Mouse (Mus musculus) embryonic stem cell, embryonic (primary cell): ENCODE data around the gene Trpv6.

ENCODE experiments used
- CTCF ChIA-PET, 4 experiments: fragments of 300-600 bp in 2 of 4; fragments of 350-600 bp in 2 of 4; sonication (Branson Sonifier 250); formaldehyde crosslinking; loops; one replicate each; lab custom pipeline; 2022; ENCODE audit warnings: inconsistent platforms in 2 of 4; lab: Charles Lee
- POLR2A ChIA-PET, 4 experiments: fragments of 300-600 bp in 2 of 4; fragments of 350-600 bp in 2 of 4; sonication (Branson Sonifier 250); formaldehyde crosslinking; loops; one replicate each; lab custom pipeline; 2022; ENCODE audit warnings: antibody characterized with exemption in 4 of 4, inconsistent platforms in 1 of 4; lab: Charles Lee

Gene Trpv6

DNA sequence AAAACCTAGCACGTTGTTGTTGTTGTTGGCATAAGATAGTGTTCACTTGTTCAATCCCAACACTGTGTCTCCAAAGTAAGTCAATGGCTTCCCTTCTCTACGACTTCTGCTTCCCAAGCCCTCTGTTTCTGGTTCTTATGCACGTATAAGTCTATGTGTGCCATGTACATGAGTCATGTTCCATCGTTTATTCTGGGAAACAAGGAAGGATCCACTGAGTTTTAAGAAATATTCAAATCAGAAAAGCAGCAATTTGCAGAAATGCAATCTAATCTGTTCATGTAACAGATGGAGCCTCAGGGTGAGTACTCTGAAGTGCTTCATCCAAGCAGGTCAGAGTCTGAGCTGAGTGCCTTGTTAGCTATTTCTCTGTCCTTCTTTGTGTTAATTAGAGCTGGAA lies 4.7 kb downstream of the Trpv6 start:
- POLR2A ChIA-PET: interaction anchor here in 1 of 4 experiments (1.0 kb wide), 1 partner anchor 27 kb away, joined by 3 read pairs; no protein-coding TSS in a partner anchor

GRCm38 (mm10) chr6:41630791-41631190 lies 5.4 kb downstream of the Trpv6 start:
- ChIA-PET POLR2A (no interaction called here), CTCF (no interaction called here)

More for the DNA sequence above, 4.7 kb downstream of the Trpv6 start:
- CTCF ChIA-PET: no interaction called here

DNA sequence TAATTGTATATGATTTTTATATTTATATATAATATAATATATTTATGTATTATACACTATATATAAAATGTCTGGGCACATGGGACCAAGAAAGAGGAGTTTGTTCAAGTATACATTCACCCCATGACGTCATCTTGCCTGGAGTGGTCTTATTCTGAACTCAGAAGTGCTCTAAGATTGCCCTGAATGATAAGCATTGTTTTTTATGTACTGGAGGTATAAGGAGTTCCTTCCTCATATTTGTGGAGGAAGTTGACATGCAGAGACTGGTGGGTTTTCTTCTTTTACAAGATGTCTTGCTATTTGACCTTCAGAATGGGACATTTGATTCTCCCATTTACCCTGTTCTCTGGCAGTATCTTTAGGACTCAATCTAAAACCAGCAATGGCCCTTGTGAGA lies 8.0 kb downstream of the Trpv6 start:
- CTCF ChIA-PET: no interaction called here
- POLR2A ChIA-PET: no interaction called here

- CTCF ChIA-PET: interaction anchor here in 3 of 4 experiments (1.1 to 1.7 kb wide), 5 partner anchors 17 to 40 kb away, joined by 3 to 6 read pairs (median 3); partner anchors contain the start of gene Ephb6 (in 3 of the 3)
- POLR2A ChIA-PET: interaction anchor here in 1 of 4 experiments (1.1 kb wide), 1 partner anchor 35 kb away, joined by 3 read pairs; no protein-coding TSS in a partner anchor
Observed at GRCm38 (mm10) chr6:41622661-41623060, 13.5 kb downstream of the Trpv6 start.

DNA sequence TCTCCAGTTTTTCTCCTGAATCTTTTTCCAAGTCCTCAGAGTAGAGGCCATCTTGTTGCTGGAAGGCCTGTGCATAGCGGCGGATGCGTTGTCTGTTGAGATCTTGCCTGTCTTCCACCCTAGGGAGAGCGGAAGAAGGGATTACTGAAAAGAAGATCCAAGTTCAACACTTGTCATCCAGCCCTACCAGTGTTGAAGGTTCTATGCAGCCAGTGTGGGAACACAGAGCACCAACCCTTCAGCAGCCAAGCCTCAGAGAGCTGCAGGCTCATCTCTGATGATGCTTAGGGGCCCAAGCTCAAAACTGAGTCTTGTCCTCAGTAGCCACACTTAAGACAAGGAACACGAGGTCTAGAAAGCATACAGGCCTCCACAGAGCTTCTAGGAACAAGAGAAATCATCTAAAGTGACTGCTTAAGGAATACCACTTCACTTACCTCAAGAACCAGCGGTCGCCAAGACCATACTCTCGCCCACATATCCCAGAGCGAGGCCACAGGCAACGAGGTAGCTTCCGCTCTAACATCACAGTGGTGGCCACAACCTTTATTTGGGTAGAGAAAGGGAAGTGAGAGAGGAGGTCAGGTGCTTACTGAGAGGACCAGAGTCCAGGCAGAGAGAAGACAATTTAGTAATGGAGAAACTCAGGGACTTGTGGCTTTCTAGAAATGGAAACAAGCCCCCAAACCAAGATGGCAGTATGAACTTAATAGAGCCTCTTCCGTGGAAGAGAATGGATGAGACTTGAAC lies 14.8 kb downstream of the Trpv6 start:
- ChIA-PET POLR2A (interaction anchor here in 1 of 4 experiments (1.0 kb wide), 1 partner anchor 15 kb away, joined by 3 read pairs; no protein-coding TSS in a partner anchor), CTCF (interaction anchor here (0.6 to 1.7 kb wide), 10 partner anchors 10 to 1829 kb away, joined by 3 to 8 read pairs (median 4); partner anchors contain the start of gene Ephb6 (in 3 of the 4))

DNA sequence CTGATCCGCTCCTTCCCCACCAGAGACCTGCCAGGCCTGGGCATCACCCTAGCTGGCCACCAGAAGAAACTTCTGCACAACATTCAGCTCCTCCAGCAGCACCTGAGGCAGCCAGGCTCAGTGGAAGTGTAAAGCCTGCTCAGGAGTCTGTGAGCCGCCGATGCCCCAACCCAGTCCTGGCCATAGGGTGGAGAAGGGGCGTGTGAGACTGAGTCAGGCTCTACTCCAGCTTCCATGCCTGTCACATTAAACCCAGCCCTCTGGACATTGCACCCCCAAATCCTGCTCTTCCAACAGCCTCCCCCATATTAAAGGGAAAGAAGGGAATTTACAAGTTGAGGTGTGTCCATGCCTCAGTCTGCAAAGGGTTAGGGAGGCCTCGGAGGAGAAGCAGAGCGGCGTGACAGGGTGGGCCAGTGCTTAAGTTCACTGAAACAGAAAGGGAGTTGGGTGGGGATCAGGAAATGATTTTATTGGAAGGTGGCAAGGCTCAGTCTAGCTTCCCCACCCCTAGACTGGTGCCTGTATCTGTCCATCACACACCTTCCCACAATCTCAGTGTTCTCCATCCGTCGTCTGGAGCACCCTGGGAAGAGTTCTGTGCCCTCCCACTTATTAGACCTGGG lies 15.9 kb downstream of the Trpv6 start:
- ChIA-PET CTCF (no interaction called here), POLR2A (no interaction called here)

- CTCF ChIA-PET: no interaction called here
- POLR2A ChIA-PET: no interaction called here
Observed at GRCm38 (mm10) chr6:41607637-41608036, 28.6 kb downstream of the Trpv6 start.

DNA sequence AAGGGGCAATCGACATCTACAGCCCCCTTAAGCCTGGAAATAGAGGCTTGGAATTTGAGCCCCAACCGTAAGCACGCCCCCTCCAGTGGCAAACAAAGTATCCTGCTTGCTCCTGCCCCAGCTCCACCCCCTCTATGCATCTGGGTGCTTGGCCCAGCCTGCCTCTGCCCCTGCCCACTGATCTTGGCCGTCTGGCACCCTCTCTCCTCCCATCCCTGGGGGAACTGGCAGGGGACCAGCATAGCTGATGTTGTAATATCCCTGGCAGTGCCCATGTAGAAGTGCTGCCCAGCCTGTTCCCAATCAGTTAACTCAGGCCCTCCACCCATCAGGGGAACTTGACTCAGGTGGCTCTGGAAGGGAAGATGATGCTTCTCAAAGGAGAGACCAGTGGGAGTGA lies 30.0 kb downstream of the Trpv6 start:
- POLR2A ChIA-PET: interaction anchor here in 1 of 4 experiments (1.1 kb wide), 1 partner anchor 15 kb away, joined by 3 read pairs; no protein-coding TSS in a partner anchor

DNA sequence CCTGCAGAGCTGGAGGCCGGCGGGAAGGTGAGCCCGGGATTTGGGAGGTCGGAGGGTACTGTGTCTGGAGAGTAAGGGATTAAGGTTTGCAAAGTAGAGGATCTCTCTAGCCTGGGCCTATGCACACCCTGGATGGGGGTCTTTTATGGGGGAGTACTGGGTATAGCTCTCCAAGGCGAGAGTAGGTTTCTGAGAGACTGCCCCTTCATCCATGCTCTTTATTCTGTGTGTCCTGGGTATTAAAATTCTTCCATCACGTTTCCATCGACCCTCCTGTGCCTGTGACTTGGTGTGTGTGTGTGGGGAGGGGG lies 30.5 kb downstream of the Trpv6 start:
- ChIA-PET CTCF (interaction anchor here in 3 of 4 experiments (0.5 to 1.5 kb wide), 5 partner anchors 16 to 734 kb away, joined by 3 to 4 read pairs (median 4); partner anchors contain the start of gene Casp2 (in 1 of the 3)), POLR2A (interaction anchor here in 2 of 4 experiments (0.6 to 1.2 kb wide), 4 partner anchors 12 to 411 kb away, joined by 3 to 4 read pairs (median 4); no protein-coding TSS in a partner anchor)

More for the DNA sequence above, 30.0 kb downstream of the Trpv6 start:
- CTCF ChIA-PET: interaction anchor here in 1 of 4 experiments (0.5 kb wide), 1 partner anchor 733 kb away, joined by 3 read pairs; no protein-coding TSS in a partner anchor

DNA sequence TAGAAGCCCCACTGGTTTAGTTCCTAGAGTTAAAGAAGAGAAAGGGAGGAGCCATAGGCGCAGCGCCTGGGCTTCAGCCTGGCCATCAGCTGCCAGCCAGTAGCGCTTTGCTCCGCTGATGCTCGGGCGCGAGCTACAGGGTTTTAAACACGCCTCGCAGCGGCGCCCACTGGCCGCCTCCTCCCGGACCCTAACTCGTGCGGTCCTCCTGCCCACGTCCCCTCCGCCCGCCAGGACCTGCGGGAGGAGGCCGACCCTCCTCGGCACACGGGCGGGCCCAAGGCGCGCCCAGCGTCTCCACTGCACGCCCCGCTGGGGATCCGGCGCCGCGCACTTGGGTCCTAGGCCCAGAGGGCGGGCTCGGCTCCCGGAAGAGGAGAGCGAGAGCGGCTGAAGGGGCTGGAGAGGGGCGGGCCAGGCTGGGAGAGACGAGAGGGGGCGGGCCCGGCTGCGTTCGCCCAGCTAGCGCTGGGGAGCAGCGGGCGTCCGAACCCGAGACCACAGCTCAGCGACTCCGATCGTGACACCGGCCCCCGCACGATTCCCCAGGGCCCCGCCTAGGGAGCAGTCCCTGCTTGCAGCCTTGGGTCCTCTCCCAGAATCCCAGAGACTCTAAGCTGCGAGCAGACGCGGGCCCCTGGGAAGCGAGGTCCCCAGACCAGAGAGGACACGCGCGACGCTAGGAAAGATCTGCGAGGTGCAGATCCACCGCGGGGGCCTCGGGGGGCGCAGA lies 31.0 kb downstream of the Trpv6 start, which contains the start of gene Ephb6:
Gene Ephb6 (plus strand): TSS at position 422 of the 733 bp plus-strand sequence.
- CTCF ChIA-PET: interaction anchor here (0.5 to 1.5 kb wide), 11 partner anchors 8 to 1102 kb away, joined by 3 to 16 read pairs (median 4); partner anchors contain the start of genes Casp2 (in 1 of the 4) and Prss2 (in 1 of the 4)
- POLR2A ChIA-PET: interaction anchor here in 2 of 4 experiments (0.6 to 1.2 kb wide), 8 partner anchors 13 to 468 kb away, joined by 3 to 5 read pairs (median 3); partner anchors contain the start of gene Trpv5 (in 1 of the 2)

- ChIA-PET CTCF (interaction anchor here (0.5 to 1.5 kb wide), 8 partner anchors 7 to 1256 kb away, joined by 3 to 16 read pairs (median 4); partner anchors contain the start of genes Casp2 (in 1 of the 4) and Prss2 (in 1 of the 4)), POLR2A (interaction anchor here in 2 of 4 experiments (0.7 to 1.2 kb wide), 6 partner anchors 13 to 468 kb away, joined by 3 to 5 read pairs (median 4); partner anchors contain the start of gene Trpv5 (in 1 of the 2))
Observed at GRCm38 (mm10) chr6:41604401-41605050, 31.7 kb downstream of the Trpv6 start.

DNA sequence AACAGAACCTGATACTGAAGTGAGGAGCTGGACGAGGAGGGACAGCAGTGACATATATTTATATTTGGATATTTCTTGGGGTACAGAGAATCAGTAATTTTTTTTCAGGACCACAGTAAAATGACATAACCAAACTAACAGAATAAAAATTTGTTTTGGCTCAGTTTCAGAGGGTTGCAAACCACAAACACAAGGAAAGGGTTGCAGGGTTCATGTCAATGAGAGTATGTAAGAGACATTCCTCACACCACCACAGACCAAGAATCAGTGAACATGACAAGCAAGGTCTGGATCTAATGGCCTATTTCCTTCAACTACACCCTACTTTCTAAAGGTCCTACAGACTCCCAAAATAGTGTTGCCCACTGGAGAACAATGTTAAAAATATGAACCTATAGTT lies 54.0 kb downstream of the Trpv6 start:
- ChIA-PET POLR2A (no interaction called here), CTCF (no interaction called here)

DNA sequence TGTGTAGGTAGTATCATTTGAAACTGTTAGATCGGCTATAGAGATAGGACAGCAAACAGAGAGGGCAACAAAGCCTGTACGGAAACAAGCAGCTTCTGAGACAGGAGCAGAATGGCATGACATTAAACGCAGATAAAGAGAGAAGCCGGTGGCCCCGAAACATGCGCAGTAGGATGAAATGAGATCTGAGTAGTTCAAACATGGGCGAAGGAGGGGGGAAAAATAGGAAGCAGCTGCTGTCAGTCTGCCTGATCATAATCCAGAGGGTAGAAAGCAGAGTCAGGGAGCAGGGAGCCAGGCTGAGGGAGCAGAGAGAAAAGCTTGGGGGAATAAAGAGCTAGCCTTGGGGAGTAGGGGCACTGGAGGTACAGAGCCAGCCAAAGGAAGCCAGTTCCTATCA lies 54.9 kb downstream of the Trpv6 start:
- POLR2A ChIA-PET: interaction anchor here in 1 of 4 experiments (0.7 kb wide), 1 partner anchor 10 kb away, joined by 3 read pairs; no protein-coding TSS in a partner anchor
- CTCF ChIA-PET: no interaction called here

- CTCF ChIA-PET: no interaction called here
- POLR2A ChIA-PET: interaction anchor here in 1 of 4 experiments (0.6 kb wide), 1 partner anchor 134 kb away, joined by 5 read pairs; no protein-coding TSS in a partner anchor
Observed at GRCm38 (mm10) chr6:41577297-41577696, 58.9 kb downstream of the Trpv6 start.

DNA sequence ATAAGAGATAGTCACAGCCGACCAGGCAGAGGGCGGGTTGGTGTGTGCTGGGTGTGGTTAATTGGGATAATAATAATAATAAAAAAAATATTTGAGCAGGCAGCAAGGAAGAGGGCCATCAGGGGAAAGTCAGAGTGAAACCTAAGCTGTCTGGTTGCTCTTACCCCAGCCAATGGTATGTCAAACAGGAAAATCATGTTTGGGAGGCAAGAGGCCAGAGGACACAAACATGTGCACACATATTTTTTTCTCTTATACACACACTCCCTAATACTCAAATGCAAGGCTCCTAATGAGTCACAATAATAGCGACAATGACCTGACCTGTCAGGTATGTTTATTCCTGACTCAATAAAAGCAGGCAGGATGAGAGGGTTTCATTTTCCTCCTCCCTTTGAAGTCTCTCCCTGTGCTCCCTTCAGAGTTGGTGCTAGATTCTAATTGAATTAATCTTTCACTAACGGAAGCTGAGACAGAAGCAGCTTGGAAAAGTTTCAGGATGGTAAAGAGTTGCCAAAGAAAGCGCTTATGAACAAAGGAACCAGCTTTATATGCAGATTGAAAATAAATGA lies 59.6 kb downstream of the Trpv6 start:
- ChIA-PET CTCF (no interaction called here), POLR2A (interaction anchor here in 1 of 4 experiments (0.6 kb wide), 1 partner anchor 135 kb away, joined by 5 read pairs; no protein-coding TSS in a partner anchor)
